ENCODE assay signal across 12 mouse cellular contexts in genomic region chr12:15809249-15809648, GRCm38 (mm10). TPM values are rescaled to one million over a fixed set of nuclear protein-coding genes. Genes with fewer than 3 reads are reported as not detected.
DNase-seq lines count a peak whose midpoint lies in the region; ATAC-seq and TF ChIP-seq lines count a peak whose summit lies in the region.
"Had no signal": no experiment of that assay in that cellular context is flagged by ENCODE, and none has a peak within 500 bp of the region (broad histone marks: within the 10 kb centered on the region; RNA-seq: fewer than 3 reads in every experiment).

No protein-coding gene starts in this region.

- POLR2A ChIA-PET in Patski (lab: Charles Lee) = no interaction called here

- H3K9ac ChIP-seq in heart, embryonic 15.5 days = no peak overlapping the region
- H3K9ac ChIP-seq in hindbrain, embryonic 14.5 days = peak overlapping the region; percentile 100; the same call in 1 of the 2 replicates
- peak overlapping the region; percentile 18; the same call in 1 of the 2 replicates for H3K9ac ChIP-seq in midbrain, embryonic 16.5 days (ENCODE audit: low read depth, low read length)
- H3K9ac ChIP-seq: intestine, embryonic 15.5 days; liver, embryonic 14.5 days had no signal

- DNase-seq in heart, postnatal 10 days = no peak
- no peak for DNase-seq in Patski (ENCODE audit: low read depth, low spot score)
- no peak for DNase-seq in hindbrain, embryonic 14.5 days (ENCODE audit: low spot score)
- no peak for DNase-seq in lung, adult 2 months
- no peak for DNase-seq in left cerebral cortex, adult 2 months (ENCODE audit: extremely low spot score in 1 of 2, low spot score in 2 of 2)
- DNase-seq: thymus, postnatal 36 days had no signal

- peaks cover 43% of the 10 kb centered on the region for H3K4me1 ChIP-seq in heart, embryonic 15.5 days (replicated peaks)
- H3K4me1 ChIP-seq in hindbrain, embryonic 14.5 days (replicated peaks; ENCODE audit: control insufficient read depth, insufficient read depth, low read length) = peaks cover 66% of the 10 kb centered on the region
- H3K4me1 ChIP-seq in midbrain, embryonic 16.5 days (ENCODE audit: control insufficient read depth, insufficient read depth, low read length) = peaks cover 52% of the 10 kb centered on the region
- H3K4me1 ChIP-seq in lung, adult 2 months (ENCODE audit: control insufficient read depth, insufficient read depth, low read length) = peaks cover 21% of the 10 kb centered on the region

- no peak for TF ChIP-seq POLR2A in lung, adult 2 months (IDR thresholded peaks at IDR 0.05; ENCODE audit: borderline replicate concordance, extremely low read depth, low read depth, low read length)

- ATAC-seq in heart, embryonic 15.5 days (replicated peaks; ENCODE audit: insufficient number of reproducible peaks, insufficient read depth, low FRiP score, low read depth) = no peak
- peak; percentile 38 for ATAC-seq in Patski
- ATAC-seq in hindbrain, embryonic 14.5 days (ENCODE audit: low FRiP score) = no peak
- no peak for ATAC-seq in midbrain, embryonic 16.5 days
- ATAC-seq: intestine, embryonic 15.5 days; lung, postnatal 0 days had no signal

- no peak for TF ChIP-seq CTCF in Patski (IDR thresholded peaks at IDR 0.05)
- no peak for TF ChIP-seq CTCF in lung, adult 2 months (IDR thresholded peaks at IDR 0.05; ENCODE audit: insufficient read depth, low read length)
- no peak for TF ChIP-seq CTCF in left cerebral cortex, adult 2 months (IDR thresholded peaks at IDR 0.05)

- 85% methylated on average over 4 of the region's 4 CpGs for WGBS in heart, embryonic 15.5 days
- 75% methylated on average over 4 of the region's 4 CpGs for WGBS in hindbrain, embryonic 14.5 days
- WGBS in midbrain, embryonic 16.5 days = 72% methylated on average over 4 of the region's 4 CpGs
- WGBS in lung, adult 2 months = 83% methylated on average over 4 of the region's 4 CpGs

- no peak overlapping the region for H3K27ac ChIP-seq in heart, embryonic 15.5 days
- H3K27ac ChIP-seq in hindbrain, embryonic 14.5 days = no peak overlapping the region
- H3K27ac ChIP-seq in midbrain, embryonic 16.5 days (ENCODE audit: low read length) = no peak overlapping the region; the same call in 1 of the 2 replicates
- H3K27ac ChIP-seq in left cerebral cortex, adult 2 months = no peak overlapping the region
- H3K27ac ChIP-seq: intestine, embryonic 15.5 days; liver, embryonic 14.5 days had no signal

- intact Hi-C loops in heart, postnatal 10 days (cut with DNase I) = no loop called here
- intact Hi-C loops in left cerebral cortex, adult 2 months (cut with DNase I) = no loop called here

- H3K9me3 ChIP-seq in heart, embryonic 15.5 days (replicated peaks) = no peaks in the 10 kb centered on the region
- no peaks in the 10 kb centered on the region for H3K9me3 ChIP-seq in hindbrain, embryonic 14.5 days (ENCODE audit: control insufficient read depth, low read length)
- H3K9me3 ChIP-seq in midbrain, embryonic 16.5 days (replicated peaks; ENCODE audit: control insufficient read depth, low read length, poor library complexity, severe bottlenecking) = no peaks in the 10 kb centered on the region
- H3K9me3 ChIP-seq: intestine, embryonic 15.5 days; megakaryocyte, embryonic 14.5 days had no signal

- H3K36me3 ChIP-seq in heart, embryonic 15.5 days = peaks cover 48% of the 10 kb centered on the region
- H3K36me3 ChIP-seq in hindbrain, embryonic 14.5 days (replicated peaks; ENCODE audit: control insufficient read depth, insufficient read depth) = peaks cover 53% of the 10 kb centered on the region
- H3K36me3 ChIP-seq in midbrain, embryonic 16.5 days (ENCODE audit: control insufficient read depth, insufficient read depth, low read length) = peaks cover 18% of the 10 kb centered on the region

- peak overlapping the region; percentile 9; the same call in 1 of the 2 replicates for H3K4me2 ChIP-seq in heart, embryonic 15.5 days
- peak overlapping the region; percentile 90 for H3K4me2 ChIP-seq in hindbrain, embryonic 14.5 days (replicated peaks)
- peak overlapping the region; percentile 85 for H3K4me2 ChIP-seq in midbrain, embryonic 16.5 days (ENCODE audit: low read length)
- H3K4me2 ChIP-seq: intestine, embryonic 15.5 days had no signal

- H3K27me3 ChIP-seq in heart, embryonic 15.5 days = no peaks in the 10 kb centered on the region
- no peaks in the 10 kb centered on the region for H3K27me3 ChIP-seq in Patski
- no peaks in the 10 kb centered on the region for H3K27me3 ChIP-seq in hindbrain, embryonic 14.5 days (ENCODE audit: control insufficient read depth, insufficient read depth, low read length)
- no peaks in the 10 kb centered on the region for H3K27me3 ChIP-seq in midbrain, embryonic 16.5 days (ENCODE audit: control insufficient read depth, insufficient read depth, low read depth, low read length)
- H3K27me3 ChIP-seq: intestine, embryonic 15.5 days had no signal

- no peak overlapping the region for H3K4me3 ChIP-seq in heart, embryonic 15.5 days
- H3K4me3 ChIP-seq in hindbrain, embryonic 14.5 days (replicated peaks; ENCODE audit: low read length) = peak overlapping the region; percentile 98
- no peak overlapping the region; the same call in 1 of the 2 replicates for H3K4me3 ChIP-seq in midbrain, embryonic 16.5 days (ENCODE audit: low read depth, low read length)
- no peak overlapping the region for H3K4me3 ChIP-seq in lung, adult 2 months (replicated peaks; ENCODE audit: extremely low read depth, low read depth, low read length)
- no peak overlapping the region for H3K4me3 ChIP-seq in left cerebral cortex, adult 2 months
- H3K4me3 ChIP-seq: intestine, embryonic 15.5 days; megakaryocyte, embryonic 14.5 days had no signal

- CTCF ChIA-PET in Patski (lab: Charles Lee) = no interaction called here

- in situ Hi-C loops in Patski (cut with MboI; ENCODE audit: low pct_unique_long_range_greater_than_20kb) = no loop called here

RNA-seq across cellular contexts. Expression of gene Trib2, which starts 7.5 kb away (rescaled TPM):
- 44.9 and 48.3 TPM in 2 replicates for polyA plus RNA-seq in heart, embryonic 15.5 days (2015; fragmentation: Nextera tagmentation; extraction: Ambion mirVana)
- total RNA-seq in heart, postnatal 10 days (2021) = 10 to 100 TPM; 60.4 to 86.6 TPM
- 10.2 TPM for polyA plus RNA-seq in Patski (2021)
- 150 and 174 TPM in 2 replicates for polyA plus RNA-seq in hindbrain, embryonic 14.5 days (2014; fragmentation: Nextera tagmentation; extraction: Ambion mirVana)
- polyA plus RNA-seq in midbrain, embryonic 16.5 days (2015; fragmentation: Nextera tagmentation; extraction: Ambion mirVana) = 146 and 148 TPM in 2 replicates
- polyA plus RNA-seq in lung, adult 2 months (2012; rRNA removed) = 34.0 and 36.0 TPM in 2 replicates
- 10 to 100 TPM; 43.0 to 49.3 TPM for total RNA-seq in left cerebral cortex, adult 2 months (2021)

Comparison
In these comparisons a context has a peak if more than half of its experiments do, and no peak if none do; other contexts are left out.
1. H3K4me2 ChIP-seq: peak in every context shown above with its lines; median percentile 90 in hindbrain, embryonic 14.5 days; 85 in midbrain, embryonic 16.5 days; 9 in heart, embryonic 15.5 days.